Mouse (Mus musculus) naive thymus-derived CD4-positive, alpha-beta T cell, adult 5 months (primary cell): ENCODE results near the gene Lrrc45. TPM values are rescaled to one million over a fixed set of nuclear protein-coding genes. Genes with fewer than 3 reads are reported as not detected.

Experiments used
- polyA plus RNA-seq: library from polyadenylated mRNA; unstranded; fragments of 100-300 nt; shearing (Covaris generic); gene quantifications from one replicate; pipeline ENCODE4 v1.2.1, GENCODE M21; 2017

The Lrrc45 gene
- 69.5 TPM for polyA plus RNA-seq

GRCm38 (mm10) chr11:120713580-120714518, at the start of gene Lrrc45, which contains the start of gene Cenpx:
TSS of gene Lrrc45 (plus strand) at chr11:120713925.
TSS of gene Cenpx (minus strand) at chr11:120713738.

GRCm38 (mm10) chr11:120672687-120673593, 40.8 kb upstream of the Lrrc45 start, which contains the start of gene Aspscr1:
TSS of gene Aspscr1 (plus strand) at chr11:120672973.

DNA sequence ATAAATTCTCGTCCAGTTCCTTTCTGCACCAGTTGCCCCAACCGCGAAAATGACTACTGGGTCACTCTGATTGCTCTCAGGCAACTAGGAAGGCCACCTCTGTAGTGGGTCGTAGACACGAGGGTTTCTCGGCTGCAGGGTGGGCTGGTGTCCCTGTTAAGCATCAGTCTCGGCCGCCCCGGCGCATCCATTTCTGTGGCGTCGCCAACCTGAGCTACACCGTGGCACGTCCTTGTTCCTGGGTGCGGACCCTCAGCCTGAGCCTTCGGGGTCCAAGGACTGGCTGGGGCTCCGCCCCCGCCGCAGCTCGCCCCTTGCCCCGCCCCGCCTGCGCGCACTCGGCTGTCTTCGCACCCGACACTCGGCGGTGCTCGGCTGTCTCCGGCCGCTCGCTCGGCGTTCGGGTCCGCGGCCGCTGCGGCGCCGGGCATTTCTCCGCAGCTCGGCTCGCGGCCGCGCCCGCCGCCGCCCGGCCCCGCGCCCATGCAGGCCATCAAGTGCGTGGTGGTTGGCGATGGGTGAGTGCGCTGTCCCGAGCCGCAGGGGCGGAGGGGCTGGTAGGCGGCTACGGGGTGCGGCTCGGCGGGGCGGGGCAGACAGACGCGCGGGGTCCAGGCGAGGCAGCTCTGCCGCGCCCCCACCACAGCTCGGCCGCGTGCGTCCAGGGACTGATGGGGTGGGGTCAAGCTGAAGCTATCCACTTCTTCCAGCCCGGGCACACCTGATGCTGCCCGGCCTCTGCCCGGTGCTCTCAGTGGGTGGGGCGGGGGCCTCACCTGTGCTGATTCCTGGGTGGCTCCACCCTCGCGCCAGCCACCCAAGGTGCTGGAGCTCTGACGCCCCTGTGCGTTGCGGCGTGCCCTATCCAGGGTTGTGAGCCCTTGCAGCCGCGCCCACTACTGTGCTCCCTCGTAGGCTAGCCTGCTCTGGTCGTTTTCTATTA, 7.7 kb downstream of the Lrrc45 start, which contains the start of gene Rac3:
Gene Rac3, plus strand, starts transcription at position 347 of the 943 bp plus-strand sequence.

GRCm38 (mm10) chr11:120727169-120727527, 13.4 kb downstream of the Lrrc45 start, which contains the start of gene Dcxr:
TSS of gene Dcxr (minus strand) at chr11:120727281.

GRCm38 (mm10) chr11:120731858-120732680, 18.3 kb downstream of the Lrrc45 start, which contains the start of gene Cbr2:
TSS of gene Cbr2 (minus strand) at chr11:120732114.

DNA sequence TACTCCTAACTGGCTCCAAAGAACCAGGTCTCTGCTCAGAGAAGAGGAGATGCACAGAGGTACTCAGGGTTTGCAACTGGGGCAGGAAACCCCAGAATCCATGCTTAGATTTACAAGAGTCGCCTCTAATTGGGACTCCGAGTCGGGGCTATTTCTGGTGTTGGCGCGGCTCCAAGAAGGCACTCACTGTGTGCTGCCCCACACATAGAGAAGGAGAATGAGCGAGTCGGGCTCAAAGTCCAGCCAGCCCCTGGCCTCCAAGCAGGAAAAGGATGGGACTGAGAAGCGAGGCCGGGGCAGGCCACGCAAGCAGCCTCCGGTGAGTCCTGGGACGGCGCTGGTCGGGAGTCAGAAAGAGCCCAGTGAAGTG, 48.9 kb downstream of the Lrrc45 start, which contains the start of gene Hmga1b:
Gene Hmga1b, plus strand, starts transcription at position 123 of the 370 bp plus-strand sequence.

Other genes starting within 250 kb of the Lrrc45 start
- gene Arl16, start 246.3 kb upstream of the Lrrc45 start, polyA plus RNA-seq: 11.5 TPM
- gene Mrpl12, start 229.3 kb upstream of the Lrrc45 start, polyA plus RNA-seq: 43.3 TPM
- gene Slc25a10, start 222.1 kb upstream of the Lrrc45 start, polyA plus RNA-seq: 6.9 TPM
- not detected for gene Gcgr, start 183.2 kb upstream of the Lrrc45 start, polyA plus RNA-seq
- gene Mcrip1, start 164.2 kb upstream of the Lrrc45 start, polyA plus RNA-seq: 80.5 TPM
- gene Ppp1r27, start 162.8 kb upstream of the Lrrc45 start, polyA plus RNA-seq: not detected
- gene P4hb, start 140.7 kb upstream of the Lrrc45 start, polyA plus RNA-seq: 187 TPM
- 668 TPM for gene Arhgdia, start 132.3 kb upstream of the Lrrc45 start, polyA plus RNA-seq
- gene Alyref, start 115.6 kb upstream of the Lrrc45 start, polyA plus RNA-seq: 272 TPM
- gene Anapc11, start 115.5 kb upstream of the Lrrc45 start, polyA plus RNA-seq: 79.1 TPM
- not detected for gene Npb, start 105.4 kb upstream of the Lrrc45 start, polyA plus RNA-seq
- 242 TPM for gene Pcyt2, start 96.0 kb upstream of the Lrrc45 start, polyA plus RNA-seq
- gene Sirt7, start 88.7 kb upstream of the Lrrc45 start, polyA plus RNA-seq: 190 TPM
- gene Mafg, start 80.3 kb upstream of the Lrrc45 start, polyA plus RNA-seq: 23.3 TPM
- gene Pycr1, start 70.2 kb upstream of the Lrrc45 start, polyA plus RNA-seq: 1.1 TPM
- not detected for gene Myadml2, start 65.8 kb upstream of the Lrrc45 start, polyA plus RNA-seq
- not detected for gene Notum, start 52.8 kb upstream of the Lrrc45 start, polyA plus RNA-seq
- 141 TPM for gene Aspscr1, start 41.0 kb upstream of the Lrrc45 start, polyA plus RNA-seq
- 77.0 TPM for gene Cenpx, start 187 bp upstream of the Lrrc45 start, polyA plus RNA-seq
- gene Rac3, start 7.5 kb downstream of the Lrrc45 start, polyA plus RNA-seq: 1.1 TPM
- 0.66 TPM for gene Dcxr, start 13.4 kb downstream of the Lrrc45 start, polyA plus RNA-seq
- gene Cbr2, start 18.2 kb downstream of the Lrrc45 start, polyA plus RNA-seq: not detected
- gene Hmga1b, start 48.9 kb downstream of the Lrrc45 start, polyA plus RNA-seq: 1.0 TPM
- gene Rfng, start 70.3 kb downstream of the Lrrc45 start, polyA plus RNA-seq: 32.5 TPM
- gene Gps1, start 70.3 kb downstream of the Lrrc45 start, polyA plus RNA-seq: 115 TPM
- gene Dus1l, start 82.5 kb downstream of the Lrrc45 start, polyA plus RNA-seq: 58.8 TPM
- gene Fasn, start 110.6 kb downstream of the Lrrc45 start, polyA plus RNA-seq: 55.3 TPM
- 0.20 TPM for gene Ccdc57, start 218.9 kb downstream of the Lrrc45 start, polyA plus RNA-seq
- gene Slc16a3, start 234.6 kb downstream of the Lrrc45 start, polyA plus RNA-seq: 12.9 TPM